Mouse (Mus musculus) myocyte (in vitro differentiated cells): ENCODE results near the gene Gbp6.

Source experiments
- POLR2A ChIP-seq: IDR thresholded peaks from one replicate; pipeline ENCODE4 v1.6.1; 2011; ENCODE audit warnings: low read depth, mild to moderate bottlenecking, control low read depth, moderate library complexity; ENCODE audit not compliant: insufficient read length
- POLR2AphosphoS2 ChIP-seq: IDR thresholded peaks from one replicate; pipeline ENCODE4 v1.6.1; 2011; ENCODE audit warnings: low read depth, control low read depth; ENCODE audit not compliant: insufficient read length
- SRF ChIP-seq: IDR thresholded peaks from one replicate; pipeline ENCODE4 v1.6.1; 2011; ENCODE audit warnings: low read depth; ENCODE audit not compliant: control insufficient read depth, insufficient read length
- USF1 ChIP-seq: IDR thresholded peaks from one replicate; pipeline ENCODE4 v1.6.1; 2011; ENCODE audit warnings: low read depth, mild to moderate bottlenecking, control low read depth, moderate library complexity

GRCm38 (mm10) chr5:105306159-105306581 lies 12.7 kb upstream of the Gbp6 start:
- TF ChIP-seq USF1 (no peak), POLR2A (no peak), POLR2AphosphoS2 (no peak), SRF (no peak)
